Mouse (Mus musculus) yolk sac, embryonic 10.5 days (tissue): ENCODE measurements at regions not wholly inside any gene's neighbourhood (a gene's known extent, or its start where the extent isn't known, plus 50 kb on each side); places are given as distances from the start of the nearest gene placed in this dataset.

Experiments used
- DNase-seq: peaks from one replicate; pipeline ENCODE4 v3.0.0-alpha.2; 2017; ENCODE audit warnings: low spot score

DNA sequence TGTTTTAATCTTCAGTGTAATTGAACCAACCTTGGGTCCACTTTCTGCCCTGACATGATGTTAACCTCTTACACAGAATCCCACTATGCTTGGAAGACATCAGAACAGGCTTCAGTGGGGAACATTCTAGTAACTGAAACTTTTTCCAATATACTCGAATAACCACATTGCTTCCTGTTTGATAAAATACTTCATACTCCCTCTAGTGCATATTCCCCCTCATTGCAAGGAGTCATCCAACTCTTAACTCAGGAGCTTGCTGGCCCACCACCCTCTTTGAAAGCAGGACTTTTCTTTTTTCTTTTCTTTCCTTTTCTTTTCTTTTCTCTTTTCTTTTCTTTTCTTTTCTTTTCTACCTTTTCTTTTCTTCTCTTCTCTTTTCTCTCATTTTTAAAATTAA lies 123.6 kb upstream of the Sptlc3 start:
- DNase-seq, result no peak

DNA sequence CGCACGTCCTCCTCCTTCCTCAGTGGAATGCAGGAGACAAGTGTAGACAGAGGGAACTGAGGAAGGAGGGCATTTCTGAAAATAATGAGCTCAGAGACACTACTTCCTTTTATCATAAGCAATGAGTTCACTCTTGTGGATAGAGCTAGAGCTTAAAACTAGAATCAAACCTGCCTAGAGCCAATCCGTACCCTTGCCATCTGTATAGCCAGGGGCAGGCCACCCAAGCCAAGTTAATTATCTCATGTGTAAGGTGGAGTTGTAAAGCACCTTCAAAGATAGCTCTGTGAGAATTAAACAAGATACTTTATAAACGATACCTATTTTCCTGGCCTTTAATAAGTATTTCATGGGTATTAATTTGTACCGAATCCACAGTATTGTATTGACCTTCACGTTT lies 113.4 kb upstream of the Sptlc3 start:
- DNase-seq, result no peak

DNA sequence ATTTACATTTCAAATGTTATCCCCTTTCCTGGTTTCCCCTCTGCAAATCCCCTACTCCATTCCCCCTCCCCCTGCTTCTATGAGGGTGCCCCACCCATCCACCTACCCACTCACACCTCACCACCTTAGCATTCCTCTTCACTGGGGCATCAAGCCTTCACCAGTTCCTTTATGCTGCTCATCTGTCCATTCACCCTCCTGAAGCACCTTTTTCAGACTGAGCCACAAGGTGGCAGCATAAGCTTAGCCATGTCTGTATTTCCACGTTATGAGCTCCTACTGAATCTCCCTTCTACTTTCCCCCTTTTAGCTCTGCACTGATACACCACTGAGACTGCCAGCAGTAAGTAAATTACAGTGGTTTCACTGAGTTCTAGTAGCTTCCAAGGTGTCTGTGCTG lies 112.1 kb upstream of the Sptlc3 start:
- DNase-seq, result peak; percentile 44

DNA sequence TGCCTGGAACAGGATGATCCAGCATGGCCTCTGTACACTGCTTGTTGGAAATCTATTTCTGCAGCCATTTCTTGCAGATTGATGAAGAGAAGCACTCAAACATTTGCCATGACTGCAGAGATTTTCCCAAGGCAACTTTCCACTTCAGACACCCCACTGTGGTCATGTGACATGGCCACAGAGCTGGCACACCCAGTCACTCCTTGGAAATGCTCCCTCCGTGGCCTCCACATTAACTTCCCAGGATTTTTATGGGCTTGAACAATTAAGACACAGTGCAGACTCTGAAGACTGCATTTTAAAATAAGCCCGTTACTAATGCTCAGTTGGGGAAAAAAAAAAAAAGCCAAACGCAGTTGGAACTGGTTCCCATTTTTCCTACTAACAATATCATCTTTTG lies 80.2 kb upstream of the Sptlc3 start:
- DNase-seq, result no peak

DNA sequence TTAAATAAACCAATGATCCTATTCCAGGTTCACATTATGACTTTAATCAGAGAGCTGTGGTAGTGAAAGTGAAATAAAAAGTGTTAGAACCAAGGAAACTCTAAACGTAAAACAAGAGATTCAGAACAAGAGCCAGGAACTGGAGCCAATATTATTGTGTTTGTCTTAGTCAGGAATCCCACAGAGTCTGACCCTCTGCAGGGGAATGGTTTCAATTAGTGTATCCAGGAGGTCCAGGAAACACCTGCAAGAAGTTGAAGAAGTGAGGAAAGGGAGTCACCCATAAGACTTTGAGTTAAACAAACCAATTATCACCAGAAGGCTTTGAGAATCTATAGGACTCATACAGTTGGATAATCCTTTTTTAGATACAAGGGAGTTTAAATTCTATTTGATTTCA lies 76.2 kb upstream of the Sptlc3 start:
- DNase-seq, result no peak

- no peak for DNase-seq
These were observed 71.0 kb upstream of the Sptlc3 start for GRCm38 (mm10) chr2:139422678-139423077.

- no peak for DNase-seq
These were observed 70.3 kb upstream of the Sptlc3 start for GRCm38 (mm10) chr2:139423413-139423812.
